Mouse (Mus musculus): ENCODE measurements around the gene Atxn7l2.

Gene Atxn7l2

DNA sequence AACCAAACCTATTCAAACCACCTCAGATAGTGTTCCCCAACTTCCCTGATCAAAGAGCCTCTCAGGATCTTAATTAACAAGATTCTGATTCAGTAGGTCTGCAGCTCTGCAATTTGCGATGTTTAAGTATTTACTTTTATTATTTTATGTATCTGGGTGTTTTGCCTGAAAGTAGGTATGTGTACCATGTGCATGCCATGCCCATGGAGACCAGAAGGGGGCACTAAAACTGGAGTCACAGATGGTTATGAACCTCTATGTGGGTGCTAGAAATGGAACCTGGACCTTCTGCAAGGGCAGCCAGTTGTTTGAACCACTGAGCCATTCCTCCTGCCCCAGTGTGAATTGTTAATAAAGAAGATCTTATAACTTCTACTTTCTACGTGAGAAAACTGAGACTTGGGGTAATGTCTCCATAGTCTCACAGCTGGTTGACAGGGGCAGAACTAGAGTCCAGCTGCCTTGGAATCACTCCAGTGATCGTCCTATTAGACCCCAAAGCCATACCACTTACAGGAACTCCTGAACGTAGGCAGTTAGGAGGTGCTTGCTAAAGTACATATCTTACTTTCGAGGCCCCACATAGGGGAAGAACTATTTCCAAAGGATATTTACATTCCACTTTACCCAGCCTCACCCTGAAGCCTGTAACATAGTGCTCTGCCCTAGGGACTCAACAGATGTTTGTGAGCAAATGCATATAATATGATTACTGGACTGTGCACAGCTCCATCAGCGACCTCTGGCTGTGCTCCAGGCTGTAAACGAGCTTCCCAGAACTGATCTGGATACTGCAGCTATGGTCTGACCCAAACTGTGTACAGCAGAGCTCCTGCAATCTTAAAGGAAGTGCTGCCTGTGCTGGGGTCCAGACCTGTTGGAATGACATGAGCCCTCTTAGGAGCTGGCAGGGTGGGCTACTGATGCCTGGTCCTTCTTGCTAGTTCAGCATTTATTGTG lies 31.7 kb downstream of the Atxn7l2 start:
- no peak for DNase-seq (ENCODE audit: low spot score in 2 of 2)

DNA sequence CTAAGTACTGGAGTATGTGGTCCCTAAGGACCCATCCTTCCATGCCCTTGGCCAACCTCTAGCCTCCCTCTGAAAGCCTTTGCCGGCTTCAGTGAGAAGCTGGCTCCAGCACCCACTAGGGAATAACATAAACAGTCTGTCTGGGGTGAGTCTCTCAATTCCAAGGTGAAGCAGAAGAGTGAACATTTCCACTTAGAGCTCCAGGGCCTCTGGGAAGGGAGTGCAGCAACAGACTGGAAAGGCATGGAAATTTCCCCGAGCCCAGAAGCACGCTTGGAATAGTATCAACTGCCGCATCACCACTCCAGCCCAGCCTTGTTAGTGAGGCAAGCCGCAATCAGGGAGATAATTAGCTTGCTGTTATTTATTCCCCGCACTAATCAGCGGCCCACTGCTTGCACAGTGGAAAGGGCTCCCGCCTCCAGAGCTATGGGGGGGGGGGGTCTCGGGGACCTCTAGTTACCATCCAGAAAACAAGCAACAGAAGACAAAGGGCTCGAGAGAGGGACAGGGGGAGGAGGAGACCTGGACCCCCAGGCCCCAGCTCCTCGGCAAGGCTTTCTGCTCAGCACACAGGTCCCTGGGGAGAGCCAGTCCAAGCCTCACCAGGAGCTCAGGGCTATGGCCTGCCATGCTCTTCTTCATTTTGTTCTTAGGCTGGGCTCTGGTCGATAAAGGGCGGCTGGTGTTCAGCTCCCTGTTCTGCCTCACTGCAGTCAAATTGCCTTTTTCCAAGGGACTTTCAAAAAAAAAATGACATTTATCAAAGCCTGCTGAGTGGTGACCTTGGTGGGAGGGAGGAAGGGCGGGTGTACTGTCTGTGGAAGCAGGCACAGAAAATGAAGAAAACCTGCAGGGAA lies 35.8 kb downstream of the Atxn7l2 start:
- DNase-seq (ENCODE audit: low spot score in 2 of 2), result no peak

GRCm38 (mm10) chr3:108169199-108169598 lies 41.5 kb downstream of the Atxn7l2 start:
- DNase-seq (ENCODE audit: low spot score in 2 of 2), result no peak

DNA sequence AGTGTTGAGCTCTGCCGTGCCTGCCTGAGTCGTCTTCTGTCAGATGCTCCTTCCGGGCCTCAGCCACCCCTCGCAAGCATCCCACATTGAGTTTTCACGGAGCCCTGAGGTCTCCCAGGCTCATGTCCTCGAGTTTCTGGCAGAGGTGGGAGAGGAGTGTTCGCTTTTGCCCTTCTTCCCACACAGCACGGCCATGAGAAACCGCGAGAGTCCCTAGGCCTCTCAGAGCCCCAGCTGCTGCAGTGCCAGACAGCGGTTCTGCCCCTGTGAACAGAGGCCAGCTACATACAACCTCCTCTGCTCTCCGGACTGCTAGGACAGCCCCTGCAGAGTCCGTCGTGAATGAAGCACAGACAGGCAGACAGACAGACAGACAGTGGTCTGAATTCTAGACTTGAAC lies 43.2 kb downstream of the Atxn7l2 start:
- DNase-seq (ENCODE audit: low spot score in 2 of 2), result no peak

- DNase-seq (ENCODE audit: low spot score in 2 of 2), result no peak
Measured at GRCm38 (mm10) chr3:108166486-108167211, 44.1 kb downstream of the Atxn7l2 start.

- no peak for DNase-seq (ENCODE audit: low spot score in 2 of 2)
Measured at GRCm38 (mm10) chr3:108165532-108166315, 45.0 kb downstream of the Atxn7l2 start.

DNA sequence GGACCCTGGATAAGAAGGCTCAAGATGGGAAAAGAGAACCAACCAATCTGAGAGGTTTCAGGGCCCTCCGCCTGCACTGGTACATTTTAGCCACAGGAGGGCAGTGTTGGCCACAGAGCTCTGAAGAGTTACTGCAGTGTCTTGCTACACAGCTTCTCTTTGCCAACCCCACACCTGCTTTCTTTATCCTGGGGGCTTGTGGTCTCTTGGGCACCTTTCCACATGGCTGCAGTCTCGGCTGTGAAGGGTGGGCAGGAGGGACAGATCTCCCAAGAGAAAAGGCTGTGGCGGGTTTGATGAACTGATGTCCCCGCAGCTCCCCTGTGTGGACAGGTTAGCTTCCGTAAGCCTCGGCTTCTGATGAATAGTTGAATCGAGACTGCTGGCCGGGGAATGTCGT lies 45.9 kb downstream of the Atxn7l2 start:
- peak; percentile 72 to 89 for DNase-seq (ENCODE audit: low spot score in 2 of 2)

GRCm38 (mm10) chr3:108164091-108164490 lies 46.6 kb downstream of the Atxn7l2 start:
- DNase-seq (ENCODE audit: low spot score in 2 of 2), result no peak

- DNase-seq (ENCODE audit: low spot score in 2 of 2), result no peak
Measured at GRCm38 (mm10) chr3:108158383-108159037, 52.2 kb downstream of the Atxn7l2 start.

DNA sequence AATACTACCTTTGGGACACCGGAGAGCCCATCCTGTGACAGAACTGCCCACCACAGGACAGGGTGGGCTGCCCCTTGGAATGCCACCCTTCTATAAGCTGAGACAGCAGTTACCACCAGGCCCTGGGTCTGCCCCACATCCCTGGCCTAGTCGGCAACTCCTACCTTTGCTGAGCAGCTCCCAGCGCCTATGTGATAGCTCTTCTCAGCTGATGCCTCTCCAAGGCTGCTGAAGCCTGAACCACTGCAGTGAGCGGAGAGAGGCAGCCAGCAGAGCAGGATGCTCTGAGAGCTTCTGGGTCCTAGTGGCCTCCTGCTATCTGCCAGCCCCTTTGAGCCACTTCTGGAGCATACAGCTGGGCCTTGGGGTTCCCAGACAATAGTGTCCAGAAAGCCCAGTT lies 56.1 kb downstream of the Atxn7l2 start, which contains the start of gene Gpr61:
Gene Gpr61 (minus strand): TSS at position 227 of the 400 bp plus-strand sequence.
- DNase-seq (ENCODE audit: low spot score in 2 of 2), result no peak

DNA sequence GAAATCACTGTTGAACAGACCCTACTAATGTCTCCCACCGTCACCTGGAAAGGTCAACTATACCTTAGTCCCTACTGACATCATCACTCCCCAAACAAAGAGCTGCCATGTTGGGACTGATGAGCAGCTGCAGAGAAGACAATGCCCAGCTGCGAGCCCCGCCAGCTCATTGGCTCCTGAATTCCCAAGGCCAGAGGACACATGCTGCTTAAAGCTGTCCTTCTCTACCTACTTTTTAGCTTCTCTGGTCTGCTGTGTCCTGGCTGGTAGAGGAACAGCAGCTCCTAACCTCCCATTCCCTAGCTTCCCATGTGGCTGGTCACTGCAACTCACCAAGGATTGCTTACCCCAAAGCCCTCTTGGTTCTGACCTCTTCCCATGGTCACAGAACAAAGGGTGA lies 58.4 kb downstream of the Atxn7l2 start:
- no peak for DNase-seq (ENCODE audit: low spot score in 2 of 2)
